Mouse (Mus musculus): ENCODE measurements around the gene Pias1. TPM values are rescaled to one million over a fixed set of nuclear protein-coding genes. Genes with fewer than 3 reads are reported as not detected.
A peak's percentile ranks its signal among the peaks of the same experiment; 100 is the strongest.

The Pias1 gene
- polyA plus RNA-seq, 1 experiment from 2014 or later: 55.6 TPM

GRCm38 (mm10) chr9:62847694-62848093 is 140.0 kb downstream of the Pias1 start:
- ATAC-seq (ENCODE audit: insufficient number of reproducible peaks, low FRiP score, low TSS enrichment, low read depth): no peak
- Histone ChIP-seq H3K27me3 (no peaks in the 10 kb centered on the region), H3K4me3 (no peak overlapping the region), H3K4me1 (peaks cover 20% of the 10 kb centered on the region), H3K9ac (no peak overlapping the region), H3K36me3 (peaks cover 42% of the 10 kb centered on the region), H3K4me2 (no peak overlapping the region), H3K27ac (no peak overlapping the region), H3K9me3 (no peaks in the 10 kb centered on the region)
- WGBS: 8% methylated on average over 3 of the region's 3 CpGs

- no peak overlapping the region for H3K4me3 ChIP-seq
- H3K4me2 ChIP-seq: no peak overlapping the region
- no peak overlapping the region for H3K27ac ChIP-seq
- H3K36me3 ChIP-seq: peaks cover 25% of the 10 kb centered on the region
- no peaks in the 10 kb centered on the region for H3K27me3 ChIP-seq
- H3K9me3 ChIP-seq: no peaks in the 10 kb centered on the region
- H3K9ac ChIP-seq: no peak overlapping the region
- 92% methylated on average over 5 of the region's 5 CpGs for WGBS
- no peak for ATAC-seq (ENCODE audit: insufficient number of reproducible peaks, low FRiP score, low TSS enrichment, low read depth)
- H3K4me1 ChIP-seq: peaks cover 17% of the 10 kb centered on the region
Measured at GRCm38 (mm10) chr9:62844461-62844860, 143.3 kb downstream of the Pias1 start.

- no peaks in the 10 kb centered on the region for H3K9me3 ChIP-seq
- peaks cover 23% of the 10 kb centered on the region for H3K4me1 ChIP-seq
- H3K36me3 ChIP-seq: peaks cover 19% of the 10 kb centered on the region
- no peak overlapping the region for H3K4me2 ChIP-seq
- no peaks in the 10 kb centered on the region for H3K27me3 ChIP-seq
- no peak overlapping the region for H3K4me3 ChIP-seq
- 83% methylated on average over 10 of the region's 10 CpGs for WGBS
- no peak overlapping the region for H3K9ac ChIP-seq
- H3K27ac ChIP-seq: no peak overlapping the region
- no peak for ATAC-seq (ENCODE audit: insufficient number of reproducible peaks, low FRiP score, low TSS enrichment, low read depth)
Measured at GRCm38 (mm10) chr9:62843356-62844024, 144.2 kb downstream of the Pias1 start.

GRCm38 (mm10) chr9:62839172-62839770 is 148.5 kb downstream of the Pias1 start:
- H3K36me3 ChIP-seq: 0 out of 2 replicates have a peak, but pooled peaks cover 3% of the 10 kb centered on the region
- peak overlapping the region; percentile 56 for H3K4me3 ChIP-seq
- ATAC-seq (ENCODE audit: insufficient number of reproducible peaks, low FRiP score, low TSS enrichment, low read depth): no peak
- peak overlapping the region; percentile 64 for H3K9ac ChIP-seq
- 12% methylated on average over 14 of the region's 14 CpGs for WGBS
- peak overlapping the region; percentile 78 for H3K4me2 ChIP-seq
- H3K27me3 ChIP-seq: no peaks in the 10 kb centered on the region
- peak overlapping the region; percentile 92 for H3K27ac ChIP-seq
- H3K9me3 ChIP-seq: no peaks in the 10 kb centered on the region
- H3K4me1 ChIP-seq: peaks cover 20% of the 10 kb centered on the region

- peak within 1 kb of the TSS; percentile 92 for H3K27ac ChIP-seq
- H3K36me3 ChIP-seq: 0 out of 2 replicates have a peak, but pooled peaks cover 3% of the 10 kb centered on the region
- H3K9me3 ChIP-seq: no peaks in the 10 kb centered on the region
- peak within 1 kb of the TSS; percentile 64 for H3K9ac ChIP-seq
- peak within 1 kb of the TSS; percentile 78 for H3K4me2 ChIP-seq
- ATAC-seq (ENCODE audit: insufficient number of reproducible peaks, low FRiP score, low TSS enrichment, low read depth): peak; percentile 91
- under 1% methylated on average over 39 of the region's 48 CpGs for WGBS
- peak within 1 kb of the TSS; percentile 56 for H3K4me3 ChIP-seq
- H3K27me3 ChIP-seq: no peaks in the 10 kb centered on the region
- H3K4me1 ChIP-seq: peaks cover 20% of the 10 kb centered on the region
Measured at GRCm38 (mm10) chr9:62838506-62839171, 149.1 kb downstream of the Pias1 start, which contains the start of gene Cln6. Gene Cln6, plus strand, starts transcription at chr9:62838785.

- H3K9me3 ChIP-seq: no peaks in the 10 kb centered on the region
- 13% methylated on average over 8 of the region's 8 CpGs for WGBS
- no peaks in the 10 kb centered on the region for H3K27me3 ChIP-seq
- H3K4me2 ChIP-seq: peak overlapping the region; percentile 78
- 0 out of 2 replicates have a peak, but pooled peaks cover 3% of the 10 kb centered on the region for H3K36me3 ChIP-seq
- H3K4me1 ChIP-seq: peaks cover 20% of the 10 kb centered on the region
- H3K9ac ChIP-seq: no peak overlapping the region
- peak overlapping the region; percentile 77 for H3K27ac ChIP-seq
- no peak for ATAC-seq (ENCODE audit: insufficient number of reproducible peaks, low FRiP score, low TSS enrichment, low read depth)
- peak overlapping the region; percentile 56 for H3K4me3 ChIP-seq
Measured at GRCm38 (mm10) chr9:62838146-62838505, 149.6 kb downstream of the Pias1 start.

GRCm38 (mm10) chr9:62837611-62838010 is 150.1 kb downstream of the Pias1 start:
- Histone ChIP-seq H3K4me2 (no peak overlapping the region), H3K4me1 (peaks cover 20% of the 10 kb centered on the region)

GRCm38 (mm10) chr9:62835705-62836446 is 151.8 kb downstream of the Pias1 start:
- no peak overlapping the region for H3K27ac ChIP-seq
- ATAC-seq (ENCODE audit: insufficient number of reproducible peaks, low FRiP score, low TSS enrichment, low read depth): no peak
- 39% methylated on average over 4 of the region's 4 CpGs for WGBS

More at GRCm38 (mm10) chr9:62837611-62838010, 150.1 kb downstream of the Pias1 start:
- Histone ChIP-seq H3K9me3 (no peaks in the 10 kb centered on the region), H3K36me3 (0 out of 2 replicates have a peak, but pooled peaks cover 3% of the 10 kb centered on the region), H3K9ac (no peak overlapping the region), H3K4me3 (no peak overlapping the region), H3K27me3 (no peaks in the 10 kb centered on the region), H3K27ac (peak overlapping the region; percentile 77; the same call in 1 of the 2 replicates)
- WGBS: 43% methylated on average over 3 of the region's 3 CpGs
- ATAC-seq (ENCODE audit: insufficient number of reproducible peaks, low FRiP score, low TSS enrichment, low read depth): no peak

GRCm38 (mm10) chr9:62834906-62835305 is 152.8 kb downstream of the Pias1 start:
- Histone ChIP-seq H3K9me3 (no peaks in the 10 kb centered on the region), H3K4me3 (no peak overlapping the region), H3K4me1 (peaks cover 18% of the 10 kb centered on the region), H3K27ac (no peak overlapping the region), H3K36me3 (no peaks in the 10 kb centered on the region), H3K27me3 (no peaks in the 10 kb centered on the region), H3K9ac (no peak overlapping the region), H3K4me2 (no peak overlapping the region)
- ATAC-seq (ENCODE audit: insufficient number of reproducible peaks, low FRiP score, low TSS enrichment, low read depth): no peak
- WGBS: 79% methylated on average over 5 of the region's 5 CpGs

More at GRCm38 (mm10) chr9:62835705-62836446, 151.8 kb downstream of the Pias1 start:
- H3K4me1 ChIP-seq: peaks cover 20% of the 10 kb centered on the region
- no peak overlapping the region for H3K4me3 ChIP-seq
- no peaks in the 10 kb centered on the region for H3K27me3 ChIP-seq
- no peaks in the 10 kb centered on the region for H3K9me3 ChIP-seq
- 0 out of 2 replicates have a peak, but pooled peaks cover 3% of the 10 kb centered on the region for H3K36me3 ChIP-seq
- H3K4me2 ChIP-seq: no peak overlapping the region
- no peak overlapping the region for H3K9ac ChIP-seq

GRCm38 (mm10) chr9:62829877-62830276 is 157.8 kb downstream of the Pias1 start:
- Histone ChIP-seq H3K27me3 (no peaks in the 10 kb centered on the region), H3K4me2 (no peak overlapping the region), H3K4me3 (no peak overlapping the region), H3K9me3 (no peaks in the 10 kb centered on the region), H3K36me3 (no peaks in the 10 kb centered on the region), H3K27ac (no peak overlapping the region), H3K4me1 (peaks cover 21% of the 10 kb centered on the region), H3K9ac (no peak overlapping the region)
- no peak for ATAC-seq (ENCODE audit: insufficient number of reproducible peaks, low FRiP score, low TSS enrichment, low read depth)
- 78% methylated on average over 6 of the region's 6 CpGs for WGBS

GRCm38 (mm10) chr9:62828662-62829086 is 159.1 kb downstream of the Pias1 start:
- peak; percentile 88 for ATAC-seq (ENCODE audit: insufficient number of reproducible peaks, low FRiP score, low TSS enrichment, low read depth)
- no peaks in the 10 kb centered on the region for H3K36me3 ChIP-seq
- peak overlapping the region; percentile 80 for H3K27ac ChIP-seq
- H3K4me3 ChIP-seq: peak overlapping the region; percentile 38
- peak overlapping the region; percentile 54 for H3K4me2 ChIP-seq
- peaks cover 21% of the 10 kb centered on the region for H3K4me1 ChIP-seq
- H3K9me3 ChIP-seq: no peaks in the 10 kb centered on the region
- H3K9ac ChIP-seq: peak overlapping the region; percentile 33; the same call in 1 of the 2 replicates
- WGBS: under 1% methylated on average over 23 of the region's 23 CpGs
- H3K27me3 ChIP-seq: no peaks in the 10 kb centered on the region
